Mouse (Mus musculus) lung, postnatal 14 days (tissue): ENCODE data around the gene Capn13.
A peak's percentile ranks its signal among the peaks of the same experiment; 100 is the strongest.
"Not testable (repeated sequence)": the region's sequence is repeated elsewhere in the genome, so short reads cannot be mapped to it uniquely, and the experiment has no call there.

Experiments
- DNase-seq: peaks from one replicate; pipeline ENCODE4 v3.0.0; 2021

Capn13 gene

DNA sequence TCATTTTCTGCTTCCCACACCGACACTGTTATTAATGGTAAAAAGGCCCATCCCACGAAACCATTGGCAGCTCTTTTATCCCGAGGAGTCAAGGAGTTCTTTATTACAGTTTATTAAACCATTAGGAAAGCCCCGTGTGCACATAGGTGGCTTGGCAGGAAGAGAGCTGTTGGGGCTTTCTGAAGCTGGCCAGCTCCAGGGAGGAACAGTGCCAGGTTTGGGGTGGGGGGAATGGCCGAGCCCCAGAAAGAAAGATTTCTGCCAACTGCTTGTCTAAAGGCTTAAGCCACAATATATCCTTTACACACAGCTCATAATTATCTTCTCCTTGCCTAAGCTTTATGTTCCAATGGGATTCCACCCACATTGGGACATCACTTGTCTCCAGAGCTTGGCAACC is 71.6 kb downstream of the Capn13 start:
- no peak for DNase-seq

GRCm38 (mm10) chr17:73325314-73325713 is 75.4 kb downstream of the Capn13 start:
- no peak for DNase-seq

DNA sequence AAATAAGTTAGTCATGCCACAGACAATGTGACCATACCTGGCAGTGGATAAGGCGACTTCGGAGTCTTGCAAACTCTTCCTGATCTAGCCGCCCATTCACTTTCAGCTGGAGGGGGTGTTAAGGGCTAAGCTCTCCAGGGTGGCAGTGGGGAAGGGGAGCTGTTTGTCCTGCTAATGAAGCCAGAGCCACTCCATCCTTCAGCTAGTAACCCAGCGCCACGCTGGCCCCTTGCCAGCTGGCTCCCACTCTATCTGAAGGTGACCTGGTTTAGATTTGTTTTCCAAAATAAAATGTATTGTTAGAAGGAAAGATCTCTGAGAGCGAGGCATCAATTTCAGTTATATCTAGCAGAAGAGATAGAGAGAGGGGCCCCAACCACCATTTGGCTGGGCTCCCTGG is 75.9 kb downstream of the Capn13 start:
- no peak for DNase-seq

GRCm38 (mm10) chr17:73323981-73324380 is 76.7 kb downstream of the Capn13 start:
- no peak for DNase-seq

GRCm38 (mm10) chr17:73314786-73315185 is 85.9 kb downstream of the Capn13 start:
- no peak for DNase-seq

DNA sequence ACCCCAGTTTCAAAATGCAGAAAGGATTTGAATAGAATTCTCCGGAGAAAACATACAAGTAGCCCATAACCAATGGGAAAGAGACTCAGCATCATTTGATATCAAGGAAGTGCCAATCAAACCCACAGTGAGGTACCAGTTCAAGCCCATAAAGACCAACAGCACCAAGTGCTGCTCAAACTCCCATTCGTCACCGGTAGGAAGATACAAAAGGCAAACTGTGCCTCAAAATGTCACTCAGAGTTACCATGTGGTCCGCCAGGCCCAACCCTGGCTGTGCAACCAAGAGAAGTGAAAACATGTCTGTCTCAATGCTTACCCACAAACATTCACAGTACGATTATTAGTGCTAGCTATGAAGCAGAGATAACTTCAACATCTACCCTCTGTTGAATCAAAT is 89.2 kb downstream of the Capn13 start:
- no peak for DNase-seq

DNA sequence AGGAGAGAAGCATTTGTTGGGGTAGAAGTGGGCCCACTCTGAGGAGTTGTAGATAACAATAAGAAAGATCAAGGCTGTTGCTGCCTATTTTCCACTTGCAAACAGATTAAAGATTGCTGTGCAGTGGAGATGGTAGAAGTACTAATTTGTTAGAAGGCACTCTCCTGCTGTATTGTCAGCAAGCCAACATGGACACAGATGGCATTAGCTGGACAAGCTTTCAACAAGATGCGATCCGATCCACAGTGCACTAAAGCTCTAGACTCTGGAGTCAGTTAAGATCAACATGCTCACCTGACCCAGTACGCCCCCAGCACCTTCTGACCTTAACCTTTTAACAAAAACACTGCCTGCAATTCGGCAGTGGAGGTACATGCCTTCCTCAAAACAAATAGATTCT is 92.0 kb downstream of the Capn13 start:
- no peak for DNase-seq

- no peak for DNase-seq
Observed at GRCm38 (mm10) chr17:73306626-73307025, 94.0 kb downstream of the Capn13 start.

- peak; percentile 64 for DNase-seq
Observed at GRCm38 (mm10) chr17:73305622-73306021, 95.0 kb downstream of the Capn13 start.

- DNase-seq: no peak
Observed at GRCm38 (mm10) chr17:73304086-73304812, 96.4 kb downstream of the Capn13 start.

- no peak for DNase-seq
Observed at GRCm38 (mm10) chr17:73303676-73304075, 97.0 kb downstream of the Capn13 start.

GRCm38 (mm10) chr17:73303217-73303616 is 97.4 kb downstream of the Capn13 start:
- DNase-seq: peak; percentile 82

- DNase-seq: peak; percentile 82
Observed at GRCm38 (mm10) chr17:73302104-73302503, 98.6 kb downstream of the Capn13 start.

GRCm38 (mm10) chr17:73301258-73302050 is 99.2 kb downstream of the Capn13 start:
- peak; percentile 76 for DNase-seq

DNA sequence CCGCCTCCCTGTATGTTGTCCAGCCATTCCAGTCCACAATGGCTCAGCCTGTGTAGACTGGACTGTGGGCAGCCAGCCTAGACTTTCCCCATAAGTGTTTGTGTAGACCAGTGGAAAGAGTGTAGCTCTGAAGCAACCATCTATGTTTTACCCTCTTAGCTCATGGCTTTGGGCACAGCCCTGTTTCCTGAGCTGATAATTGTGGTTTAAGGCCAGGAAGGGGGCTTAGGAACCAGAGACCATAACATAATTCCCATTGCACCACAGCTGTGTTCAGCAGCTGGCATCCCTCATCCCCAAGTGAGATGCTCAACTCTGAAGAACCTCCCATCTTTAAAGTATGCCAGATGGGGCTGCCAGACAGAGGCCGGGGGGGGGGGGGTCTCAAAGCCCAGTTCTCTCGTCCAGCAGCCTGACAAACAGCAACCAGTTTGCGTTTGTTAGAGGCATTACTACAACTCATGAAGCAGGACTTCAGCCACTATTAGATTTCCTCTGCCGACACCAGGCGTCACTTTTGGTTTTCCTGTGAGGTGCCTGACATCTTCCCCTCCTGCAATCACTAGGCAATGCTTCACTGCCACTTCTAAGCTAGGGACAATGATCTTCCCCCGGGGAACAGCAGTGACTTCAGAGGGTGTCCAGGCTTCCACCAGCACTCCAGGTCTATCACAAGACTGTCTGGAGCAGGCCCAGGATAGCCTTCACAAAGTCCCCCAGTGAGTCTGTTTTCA is 100.4 kb downstream of the Capn13 start:
- DNase-seq: no peak

GRCm38 (mm10) chr17:73298981-73299380 is 101.7 kb downstream of the Capn13 start:
- DNase-seq: no peak

DNA sequence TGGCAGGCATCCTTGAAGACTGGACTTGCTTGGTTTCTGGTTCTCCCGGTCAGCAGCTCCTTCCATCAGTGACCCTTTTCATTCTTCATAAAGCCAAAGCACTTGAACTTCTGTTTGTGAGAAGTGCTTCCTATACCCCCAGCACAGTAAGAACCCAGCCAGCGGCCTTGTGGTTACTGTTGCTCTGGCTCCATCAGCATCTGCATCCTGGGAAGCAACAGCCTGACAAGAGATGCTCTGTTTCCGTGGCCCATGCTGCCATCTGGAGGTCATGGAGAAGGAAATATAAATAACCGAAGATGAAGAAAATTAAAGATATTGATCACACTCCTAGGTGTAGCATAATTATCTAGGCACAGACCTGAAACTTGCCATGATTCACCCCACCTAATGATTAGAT is 103.8 kb downstream of the Capn13 start:
- peak; percentile 65 for DNase-seq

DNA sequence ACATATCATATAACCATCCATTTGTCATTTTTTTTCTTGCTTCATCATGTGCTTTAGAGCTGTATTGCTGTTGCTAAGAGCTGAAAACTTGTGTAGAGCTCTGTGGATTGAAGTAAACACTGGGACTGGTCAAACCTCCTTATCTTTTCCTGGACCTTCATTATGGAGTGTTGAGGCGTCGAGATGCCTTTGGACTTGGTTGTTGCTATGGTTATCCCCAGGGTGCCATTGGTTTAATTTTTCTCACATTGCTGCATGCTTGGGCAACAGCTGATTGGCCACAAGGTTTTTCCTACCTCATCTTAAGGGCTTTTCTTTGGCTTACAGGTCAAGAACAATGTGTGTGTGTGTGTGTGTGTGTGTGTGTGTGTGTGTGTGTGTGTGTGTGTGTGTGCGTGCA is 107.4 kb downstream of the Capn13 start:
- DNase-seq: no peak

DNA sequence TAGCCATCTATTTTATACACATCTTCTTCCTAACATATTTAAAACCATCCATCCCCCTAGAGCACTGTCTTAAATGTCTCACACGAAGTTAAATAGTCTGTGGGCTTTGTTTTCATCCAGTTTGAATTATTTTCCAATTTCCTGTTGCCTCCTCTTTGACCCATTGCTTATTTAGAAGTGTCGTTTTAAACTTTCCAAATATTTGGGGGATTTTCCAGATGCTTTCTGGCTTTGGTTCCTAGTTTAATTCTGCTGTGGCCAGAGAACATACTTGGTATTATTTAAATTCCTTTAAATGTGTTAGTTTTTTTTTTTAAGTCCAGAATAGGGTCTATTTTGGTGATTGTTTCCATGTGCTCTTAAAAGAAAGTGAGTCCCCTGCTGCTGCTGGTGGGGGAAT is 116.4 kb downstream of the Capn13 start:
- DNase-seq: no peak

GRCm38 (mm10) chr17:73282702-73283101 is 118.0 kb downstream of the Capn13 start:
- DNase-seq: not testable (repeated sequence)

DNA sequence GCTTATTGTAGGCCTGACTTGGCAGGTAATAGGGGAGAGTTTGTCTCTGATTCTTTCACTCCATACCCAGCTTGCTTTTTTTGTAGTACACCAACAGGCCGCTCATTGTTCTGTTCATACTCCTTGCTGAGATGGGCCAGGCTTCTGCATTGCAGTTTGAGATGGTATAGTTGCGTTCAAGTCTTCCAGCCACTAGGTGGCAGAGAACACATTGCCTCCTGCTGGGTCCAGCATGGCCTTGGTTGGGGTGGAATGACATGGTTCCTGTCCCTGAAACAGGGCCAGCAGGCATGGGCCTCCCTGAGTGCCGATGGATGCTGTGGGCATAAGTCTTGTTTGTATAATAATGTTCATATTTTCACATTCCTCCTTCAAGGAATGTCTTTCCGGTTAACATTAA is 122.9 kb downstream of the Capn13 start:
- DNase-seq: no peak

- DNase-seq: no peak
Observed at GRCm38 (mm10) chr17:73275066-73275465, 125.6 kb downstream of the Capn13 start.

DNA sequence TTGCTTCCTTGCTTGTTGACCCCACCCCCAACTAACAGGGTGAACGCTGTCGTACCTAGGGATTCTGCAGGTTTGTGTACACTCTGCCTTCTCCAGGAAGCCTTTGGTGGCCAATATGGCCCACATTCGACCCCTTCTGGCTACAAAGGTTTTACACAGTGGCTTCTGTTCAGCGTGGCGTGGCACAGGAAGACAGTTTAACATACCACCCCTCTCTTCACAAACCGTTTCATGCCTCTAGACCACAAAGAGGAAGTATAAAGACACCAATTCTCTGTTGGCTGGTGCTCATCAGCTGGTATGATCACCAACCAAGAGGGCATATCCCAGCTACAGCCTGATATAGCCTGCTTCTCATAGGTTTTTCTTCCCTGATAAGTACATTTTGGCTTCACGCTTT is 126.9 kb downstream of the Capn13 start:
- no peak for DNase-seq
